Mouse (Mus musculus): Measurements from ENCODE around the gene Nthl1. TPM values are rescaled to one million over a fixed set of nuclear protein-coding genes. Genes with fewer than 3 reads are reported as not detected.

Gene Nthl1
- polyA plus RNA-seq, 1 experiment from 2014 or later: 14.9 TPM

GRCm38 (mm10) chr17:24596471-24597183 lies 35.9 kb upstream of the Nthl1 start:
- Histone ChIP-seq H3K27ac (replicated peaks) (no peak overlapping the region), H3K4me1 (no peaks in the 10 kb centered on the region), H3K27me3 (no peaks in the 10 kb centered on the region), H3K9ac (replicated peaks) (no peak overlapping the region), H3K36me3 (peaks cover 97% of the 10 kb centered on the region), H3K4me3 (no peak overlapping the region), H3K9me3 (no peaks in the 10 kb centered on the region), H3K4me2 (replicated peaks) (no peak overlapping the region)
- WGBS: 89% methylated on average over 19 of the region's 19 CpGs
- no peak for ATAC-seq (ENCODE audit: low FRiP score, low read depth)

GRCm38 (mm10) chr17:24597989-24598388 lies 34.5 kb upstream of the Nthl1 start:
- Histone ChIP-seq H3K4me3 (no peak overlapping the region), H3K36me3 (peaks cover 98% of the 10 kb centered on the region), H3K4me1 (no peaks in the 10 kb centered on the region), H3K4me2 (replicated peaks) (no peak overlapping the region), H3K9me3 (no peaks in the 10 kb centered on the region), H3K9ac (replicated peaks) (no peak overlapping the region), H3K27ac (replicated peaks) (no peak overlapping the region; the same call in 1 of the 2 replicates), H3K27me3 (no peaks in the 10 kb centered on the region)
- 86% methylated on average over 3 of the region's 3 CpGs for WGBS
- ATAC-seq (ENCODE audit: low FRiP score, low read depth): no peak

GRCm38 (mm10) chr17:24600502-24600901 lies 32.0 kb upstream of the Nthl1 start:
- no peak overlapping the region for H3K4me3 ChIP-seq
- peaks cover 97% of the 10 kb centered on the region for H3K36me3 ChIP-seq
- no peaks in the 10 kb centered on the region for H3K27me3 ChIP-seq
- H3K9ac ChIP-seq (replicated peaks): no peak overlapping the region
- 91% methylated on average over 4 of the region's 4 CpGs for WGBS
- no peaks in the 10 kb centered on the region for H3K4me1 ChIP-seq
- no peaks in the 10 kb centered on the region for H3K9me3 ChIP-seq
- no peak for ATAC-seq (ENCODE audit: low FRiP score, low read depth)
- H3K27ac ChIP-seq (replicated peaks): no peak overlapping the region
- no peak overlapping the region for H3K4me2 ChIP-seq (replicated peaks)

GRCm38 (mm10) chr17:24603961-24604360 lies 28.5 kb upstream of the Nthl1 start:
- 90% methylated on average over 8 of the region's 8 CpGs for WGBS
- no peak overlapping the region for H3K27ac ChIP-seq (replicated peaks)
- H3K4me3 ChIP-seq: no peak overlapping the region
- no peak overlapping the region for H3K4me2 ChIP-seq (replicated peaks)
- H3K9ac ChIP-seq (replicated peaks): no peak overlapping the region
- ATAC-seq (ENCODE audit: low FRiP score, low read depth): no peak
- peaks cover 98% of the 10 kb centered on the region for H3K36me3 ChIP-seq
- H3K9me3 ChIP-seq: no peaks in the 10 kb centered on the region
- H3K4me1 ChIP-seq: no peaks in the 10 kb centered on the region
- H3K27me3 ChIP-seq: no peaks in the 10 kb centered on the region

- 96% methylated on average over 3 of the region's 3 CpGs for WGBS
- no peaks in the 10 kb centered on the region for H3K9me3 ChIP-seq
- no peak for ATAC-seq (ENCODE audit: low FRiP score, low read depth)
- H3K36me3 ChIP-seq: peaks cover 96% of the 10 kb centered on the region
- H3K4me1 ChIP-seq: no peaks in the 10 kb centered on the region
- H3K27ac ChIP-seq (replicated peaks): no peak overlapping the region
- H3K4me3 ChIP-seq: no peak overlapping the region
- no peaks in the 10 kb centered on the region for H3K27me3 ChIP-seq
- H3K4me2 ChIP-seq (replicated peaks): no peak overlapping the region
- H3K9ac ChIP-seq (replicated peaks): no peak overlapping the region
These were observed 27.9 kb upstream of the Nthl1 start for GRCm38 (mm10) chr17:24604557-24604956.

GRCm38 (mm10) chr17:24608370-24608769 lies 24.1 kb upstream of the Nthl1 start:
- no peak overlapping the region for H3K4me2 ChIP-seq (replicated peaks)
- no peak overlapping the region for H3K27ac ChIP-seq (replicated peaks)
- WGBS: 95% methylated on average over 4 of the region's 4 CpGs
- no peak for ATAC-seq (ENCODE audit: low FRiP score, low read depth)
- H3K27me3 ChIP-seq: no peaks in the 10 kb centered on the region
- H3K9me3 ChIP-seq: no peaks in the 10 kb centered on the region
- H3K9ac ChIP-seq (replicated peaks): no peak overlapping the region; the same call in 1 of the 2 replicates
- H3K4me3 ChIP-seq: no peak overlapping the region
- H3K36me3 ChIP-seq: peaks cover 75% of the 10 kb centered on the region
- no peaks in the 10 kb centered on the region for H3K4me1 ChIP-seq

- no peak overlapping the region for H3K27ac ChIP-seq (replicated peaks)
- no peaks in the 10 kb centered on the region for H3K4me1 ChIP-seq
- H3K36me3 ChIP-seq: peaks cover 75% of the 10 kb centered on the region
- H3K4me3 ChIP-seq: no peak overlapping the region
- WGBS: 94% methylated on average over 8 of the region's 8 CpGs
- no peaks in the 10 kb centered on the region for H3K9me3 ChIP-seq
- H3K4me2 ChIP-seq (replicated peaks): no peak overlapping the region
- no peak for ATAC-seq (ENCODE audit: low FRiP score, low read depth)
- no peak overlapping the region; the same call in 1 of the 2 replicates for H3K9ac ChIP-seq (replicated peaks)
- H3K27me3 ChIP-seq: no peaks in the 10 kb centered on the region
These were observed 23.6 kb upstream of the Nthl1 start for GRCm38 (mm10) chr17:24608874-24609273.

- no peak overlapping the region for H3K4me3 ChIP-seq
- no peak for ATAC-seq (ENCODE audit: low FRiP score, low read depth)
- WGBS: 97% methylated on average over 2 of the region's 2 CpGs
- H3K9me3 ChIP-seq: no peaks in the 10 kb centered on the region
- no peak overlapping the region for H3K4me2 ChIP-seq (replicated peaks)
- H3K4me1 ChIP-seq: no peaks in the 10 kb centered on the region
- H3K27ac ChIP-seq (replicated peaks): no peak overlapping the region
- H3K27me3 ChIP-seq: no peaks in the 10 kb centered on the region
- peaks cover 76% of the 10 kb centered on the region for H3K36me3 ChIP-seq
- no peak overlapping the region for H3K9ac ChIP-seq (replicated peaks)
These were observed 21.8 kb upstream of the Nthl1 start for GRCm38 (mm10) chr17:24610711-24611110.

- no peaks in the 10 kb centered on the region for H3K9me3 ChIP-seq
- no peaks in the 10 kb centered on the region for H3K27me3 ChIP-seq
- H3K9ac ChIP-seq (replicated peaks): no peak overlapping the region
- WGBS: 90% methylated on average over 14 of the region's 14 CpGs
- peaks cover 93% of the 10 kb centered on the region for H3K36me3 ChIP-seq
- H3K4me2 ChIP-seq (replicated peaks): no peak overlapping the region
- H3K27ac ChIP-seq (replicated peaks): no peak overlapping the region
- no peaks in the 10 kb centered on the region for H3K4me1 ChIP-seq
- no peak overlapping the region for H3K4me3 ChIP-seq
- no peak for ATAC-seq (ENCODE audit: low FRiP score, low read depth)
These were observed 14.8 kb upstream of the Nthl1 start for GRCm38 (mm10) chr17:24617561-24618194.

- Histone ChIP-seq H3K27ac (replicated peaks) (no peak overlapping the region), H3K36me3 (peaks cover 95% of the 10 kb centered on the region), H3K9ac (replicated peaks) (no peak overlapping the region), H3K9me3 (no peaks in the 10 kb centered on the region), H3K4me2 (replicated peaks) (no peak overlapping the region), H3K27me3 (no peaks in the 10 kb centered on the region), H3K4me3 (no peak overlapping the region), H3K4me1 (no peaks in the 10 kb centered on the region)
- ATAC-seq (ENCODE audit: low FRiP score, low read depth): no peak
- WGBS: 94% methylated on average over 8 of the region's 8 CpGs
These were observed 7.0 kb upstream of the Nthl1 start for GRCm38 (mm10) chr17:24625472-24625871.

GRCm38 (mm10) chr17:24628646-24629045 lies 3.8 kb upstream of the Nthl1 start:
- Histone ChIP-seq H3K9ac (replicated peaks) (no peak overlapping the region), H3K36me3 (peaks cover 67% of the 10 kb centered on the region), H3K4me1 (peaks cover 18% of the 10 kb centered on the region), H3K27ac (replicated peaks) (no peak overlapping the region), H3K9me3 (no peaks in the 10 kb centered on the region), H3K4me3 (no peak overlapping the region), H3K4me2 (replicated peaks) (no peak overlapping the region), H3K27me3 (no peaks in the 10 kb centered on the region)
- 54% methylated on average over 5 of the region's 5 CpGs for WGBS
- no peak for ATAC-seq (ENCODE audit: low FRiP score, low read depth)

GRCm38 (mm10) chr17:24630072-24630471 lies 2.4 kb upstream of the Nthl1 start:
- 94% methylated on average over 14 of the region's 14 CpGs for WGBS
- H3K27me3 ChIP-seq: no peaks in the 10 kb centered on the region
- no peak overlapping the region for H3K4me3 ChIP-seq
- no peaks in the 10 kb centered on the region for H3K9me3 ChIP-seq
- peaks cover 18% of the 10 kb centered on the region for H3K4me1 ChIP-seq
- H3K36me3 ChIP-seq: peaks cover 53% of the 10 kb centered on the region
- no peak overlapping the region for H3K27ac ChIP-seq (replicated peaks)
- no peak overlapping the region for H3K4me2 ChIP-seq (replicated peaks)
- H3K9ac ChIP-seq (replicated peaks): no peak overlapping the region
- no peak for ATAC-seq (ENCODE audit: low FRiP score, low read depth)

All from midbrain, embryonic 12.5 days (tissue).